Mouse (Mus musculus) urinary bladder, postnatal 0 days (tissue): Measurements from ENCODE around the gene Fbxo42. TPM values are rescaled to one million over a fixed set of nuclear protein-coding genes. Genes with fewer than 3 reads are reported as not detected.

ENCODE experiments used
- polyA plus RNA-seq: library from polyadenylated mRNA; unstranded; fragments of >200 nt; fragmentation: Nextera tagmentation; extraction: Ambion mirVana; gene quantifications from 2 replicates; pipeline ENCODE4 v1.2.1, GENCODE M21; 2015

Gene Fbxo42
- 10.2 and 12.4 TPM in 2 replicates for polyA plus RNA-seq

DNA sequence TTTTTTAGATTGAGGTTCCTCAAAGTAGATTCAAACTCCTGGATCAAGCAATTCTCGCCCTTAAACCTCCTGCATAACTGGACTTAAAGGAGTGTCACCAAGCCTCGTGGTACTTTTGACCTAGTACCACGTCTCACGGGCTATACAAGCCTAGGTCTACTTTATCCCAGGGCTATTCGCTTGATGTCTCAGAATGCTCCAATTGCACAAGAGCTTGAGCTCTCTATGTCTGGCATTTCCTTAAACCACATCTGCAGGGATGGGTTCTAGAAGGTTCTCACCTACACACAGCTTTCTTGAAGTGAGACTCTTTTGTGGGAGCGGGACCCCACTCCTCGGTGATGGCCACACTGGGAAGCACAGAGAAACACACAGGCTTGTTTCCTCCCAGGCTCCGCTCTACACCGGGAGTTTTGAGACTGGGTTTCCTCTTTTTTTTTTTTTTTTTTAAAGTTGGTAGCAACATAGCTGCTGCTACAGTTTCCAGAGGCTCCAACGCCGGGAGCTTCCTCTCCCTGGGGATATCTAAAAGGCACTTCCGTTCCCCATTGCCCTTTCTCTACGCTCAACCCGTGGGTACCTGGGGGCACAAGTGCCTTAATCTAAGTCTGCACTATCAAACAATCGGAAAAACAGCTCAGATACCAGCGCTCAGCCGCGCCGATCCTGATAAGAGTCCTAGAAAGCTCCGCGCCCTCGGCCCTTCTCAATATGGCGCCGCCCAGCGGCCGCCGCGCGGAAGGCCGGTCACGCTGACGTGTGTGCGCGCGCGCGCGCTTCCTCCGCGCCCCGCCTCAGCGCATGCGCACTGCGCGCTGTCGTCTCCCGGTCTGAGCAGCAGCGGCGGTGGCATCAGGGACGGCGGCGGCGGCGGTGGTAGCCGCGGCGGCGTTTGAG is at the start of gene Fbxo42:
Gene Fbxo42, plus strand, starts transcription at position 802 of the 897 bp plus-strand sequence.

DNA sequence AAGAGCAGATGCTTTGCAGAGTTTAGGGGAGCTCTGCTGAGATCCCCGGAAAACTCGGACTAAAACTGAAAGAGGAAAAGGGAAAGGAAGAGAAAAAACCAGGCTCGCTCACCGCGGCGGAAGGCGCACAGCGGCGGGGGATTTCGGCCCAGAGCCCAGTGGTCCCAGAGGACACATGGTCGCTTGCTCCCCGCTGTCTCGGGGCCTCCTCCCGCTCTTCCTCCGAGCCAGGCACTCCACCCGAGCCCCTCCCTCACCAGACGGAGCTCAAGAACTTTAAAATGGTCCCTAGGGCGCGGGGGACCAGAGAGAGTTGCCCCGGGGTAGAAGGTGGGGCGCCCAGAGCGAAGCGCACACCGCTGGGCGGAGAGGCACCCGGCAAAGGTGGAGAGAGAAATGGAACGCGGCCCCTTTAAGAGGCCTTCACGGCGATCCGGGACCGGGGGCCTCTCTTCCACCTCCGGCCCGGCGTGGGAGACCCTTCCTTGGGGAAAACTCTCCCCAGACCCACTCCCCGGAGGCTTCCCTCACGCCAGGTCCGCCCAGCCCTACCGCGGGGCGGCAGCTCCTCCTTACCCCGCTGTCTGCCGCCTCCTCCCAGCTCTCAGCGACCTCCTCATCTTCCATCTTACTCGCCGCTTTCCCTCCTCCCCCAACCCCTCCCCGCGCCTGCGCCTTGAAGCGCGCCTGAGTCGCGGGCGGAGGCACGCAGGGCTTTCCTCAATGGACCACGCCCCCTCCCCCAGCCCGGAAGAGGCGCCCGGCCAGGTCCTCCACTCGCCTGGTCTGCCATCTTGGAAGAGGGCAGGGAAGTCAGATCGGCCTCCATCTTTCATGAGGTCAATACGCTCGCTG is 8.4 kb upstream of the Fbxo42 start, which contains the start of gene Szrd1:
Gene Szrd1, minus strand, starts transcription at position 660 of the 855 bp plus-strand sequence.

DNA sequence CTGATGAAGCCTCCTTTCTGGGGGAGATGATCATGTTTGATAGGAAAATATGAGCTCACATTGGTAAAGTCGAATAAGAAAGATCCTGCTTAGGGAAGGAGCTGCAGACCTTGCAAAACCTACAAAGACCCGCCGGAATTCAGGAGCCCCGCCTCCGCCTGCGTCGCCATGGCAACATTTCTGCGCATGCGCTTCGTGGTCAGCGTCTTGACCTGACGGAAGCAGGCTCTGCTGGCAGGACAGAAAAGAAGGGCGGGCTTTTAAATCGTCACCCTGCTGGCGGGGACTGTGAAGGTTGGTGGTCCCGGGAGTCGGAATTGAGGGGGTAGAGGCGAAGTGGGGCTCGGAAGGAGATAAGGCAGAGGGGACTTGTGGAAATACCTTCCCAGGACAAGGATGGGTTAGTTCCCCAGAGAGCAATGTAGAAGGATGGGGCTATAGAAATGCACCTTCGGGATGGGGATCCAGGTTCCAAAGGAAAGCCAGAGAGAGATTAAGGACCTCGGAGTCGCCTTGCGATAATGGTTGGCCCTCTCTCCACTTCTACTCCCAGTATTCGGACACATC is 66.1 kb downstream of the Fbxo42 start, which contains the start of gene Rsg1:
Gene Rsg1, plus strand, starts transcription at position 187 of the 567 bp plus-strand sequence.

DNA sequence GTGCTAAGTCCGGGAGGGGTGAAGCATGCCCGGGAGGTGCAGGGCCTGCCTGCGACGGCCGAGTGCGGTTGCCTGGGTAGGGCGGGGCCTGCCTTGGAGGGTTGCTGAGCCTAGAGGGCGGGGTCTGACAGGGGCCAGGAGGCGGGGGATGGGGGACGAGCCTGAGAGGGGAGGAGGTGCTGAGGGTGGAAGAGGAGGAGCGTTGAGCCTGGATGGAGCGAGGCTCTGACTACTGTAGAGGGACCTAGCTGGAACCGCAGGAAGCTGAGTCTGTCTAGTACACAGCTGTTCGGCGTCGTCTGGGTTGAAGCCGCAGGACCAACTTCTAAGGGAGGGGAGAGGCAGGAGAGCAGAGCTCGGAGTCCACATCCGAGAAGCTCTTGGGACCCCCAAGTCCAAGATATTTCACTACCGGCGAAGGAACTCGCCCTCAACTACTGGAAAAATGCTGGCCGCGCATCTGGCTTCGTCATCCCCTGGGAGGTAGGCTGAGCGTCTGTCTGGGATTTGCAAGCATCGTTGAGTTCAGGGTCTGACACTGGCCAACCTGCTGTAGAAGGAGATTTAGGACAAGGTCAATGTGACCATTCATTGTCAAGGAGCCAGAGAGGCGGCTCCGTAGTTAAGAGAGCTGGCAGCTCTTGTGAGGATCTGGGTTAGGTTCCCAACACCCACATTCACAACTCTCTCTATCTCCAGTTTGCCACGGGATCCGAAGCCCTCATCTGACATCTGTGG is 91.8 kb downstream of the Fbxo42 start, which contains the start of gene Arhgef19:
Gene Arhgef19, plus strand, starts transcription at position 112 of the 738 bp plus-strand sequence.

Other genes starting within 250 kb of the Fbxo42 start
- gene Padi2, start 241.6 kb upstream of the Fbxo42 start, polyA plus RNA-seq, result 0.52 and 1.2 TPM in 2 replicates
- 336 and 350 TPM in 2 replicates for gene Sdhb, start 186.7 kb upstream of the Fbxo42 start, polyA plus RNA-seq
- gene Atp13a2, start 161.0 kb upstream of the Fbxo42 start, polyA plus RNA-seq, result 16.9 and 22.3 TPM in 2 replicates
- 162 and 198 TPM in 2 replicates for gene Mfap2, start 137.5 kb upstream of the Fbxo42 start, polyA plus RNA-seq
- gene Crocc, start 87.4 kb upstream of the Fbxo42 start, polyA plus RNA-seq, result 1.7 and 3.0 TPM in 2 replicates
- 69.1 and 73.9 TPM in 2 replicates for gene Necap2, start 69.6 kb upstream of the Fbxo42 start, polyA plus RNA-seq
- gene Spata21, start 59.6 kb upstream of the Fbxo42 start, polyA plus RNA-seq, result not detected in 2 replicates
- gene Szrd1, start 8.1 kb upstream of the Fbxo42 start, polyA plus RNA-seq, result 26.4 and 27.8 TPM in 2 replicates
- gene Rsg1, start 66.0 kb downstream of the Fbxo42 start, polyA plus RNA-seq, result 1.4 and 2.2 TPM in 2 replicates
- gene Arhgef19, start 91.6 kb downstream of the Fbxo42 start, polyA plus RNA-seq, result 4.4 and 5.8 TPM in 2 replicates
- 4.8 TPM in 2 replicates for gene Epha2, start 153.3 kb downstream of the Fbxo42 start, polyA plus RNA-seq
- gene Fam131c, start 220.3 kb downstream of the Fbxo42 start, polyA plus RNA-seq, result 0.40 and 0.82 TPM in 2 replicates